Mouse (Mus musculus): ENCODE results near the gene Wipf1. TPM values are rescaled to one million over a fixed set of nuclear protein-coding genes. Genes with fewer than 3 reads are reported as not detected.

The Wipf1 gene
- polyA plus RNA-seq, 1 experiment from 2014 or later = 10.9 TPM

DNA sequence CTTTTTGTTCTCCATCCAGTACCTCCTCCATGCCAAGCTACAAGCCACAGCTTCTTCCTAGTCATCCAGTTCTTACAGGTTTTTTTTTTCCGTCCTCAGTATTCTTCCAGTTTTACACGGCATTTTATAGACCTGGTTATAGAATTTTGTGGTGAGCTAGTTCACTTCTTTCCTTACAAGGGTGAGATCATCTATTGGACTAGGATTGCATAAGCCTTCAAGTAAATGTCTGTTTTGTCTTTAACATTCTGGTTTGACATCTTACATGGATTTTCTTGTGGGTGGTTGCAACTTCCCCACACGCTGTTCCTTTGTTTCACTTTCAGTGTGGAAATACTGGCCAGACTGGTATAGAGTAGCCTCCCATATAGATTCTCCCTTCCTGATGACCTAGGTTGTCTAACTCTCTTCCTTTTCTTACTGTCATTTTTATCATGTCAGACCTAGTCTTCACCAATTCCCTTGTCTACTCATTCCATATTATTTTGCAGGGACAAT lies 132.7 kb downstream of the Wipf1 start:
- Histone ChIP-seq H3K4me1 (replicated peaks; ENCODE audit: control insufficient read depth, insufficient read depth, low read length) (no peaks in the 10 kb centered on the region), H3K9ac (ENCODE audit: low read length) (no peak overlapping the region), H3K27me3 (ENCODE audit: control insufficient read depth, insufficient read depth, low read length) (no peaks in the 10 kb centered on the region), H3K9me3 (ENCODE audit: control insufficient read depth, low read length) (no peaks in the 10 kb centered on the region), H3K36me3 (ENCODE audit: control insufficient read depth, insufficient read depth, low read length) (no peaks in the 10 kb centered on the region), H3K4me2 (ENCODE audit: low read depth, low read length, severe bottlenecking) (no peak overlapping the region), H3K27ac (ENCODE audit: low read depth, low read length) (no peak overlapping the region), H3K4me3 (ENCODE audit: low read depth, low read length) (no peak overlapping the region)
- ATAC-seq (replicated peaks; ENCODE audit: low FRiP score) (no peak), DNase-seq (ENCODE audit: low spot score) (no peak)
- 90% methylated on average over 3 of the region's 3 CpGs for WGBS

DNA sequence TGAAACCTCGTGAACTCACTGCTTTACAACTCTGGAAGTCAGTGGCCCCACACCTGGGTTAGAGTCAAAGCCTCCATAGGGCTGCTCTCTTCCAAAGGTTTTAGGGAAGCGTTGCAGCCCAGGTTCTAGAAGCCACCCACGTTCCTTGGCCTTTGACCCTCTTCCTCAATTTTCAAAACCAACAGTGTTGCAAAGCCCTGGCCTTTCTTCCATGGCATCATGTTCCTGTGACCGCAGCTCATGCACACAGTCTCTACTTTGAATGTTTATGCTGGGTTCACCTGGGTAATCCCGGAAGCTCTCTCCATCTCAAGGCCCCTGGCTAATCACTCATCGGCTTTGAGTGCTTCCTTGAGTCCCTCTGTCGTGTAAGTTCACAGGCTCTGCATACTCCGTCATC lies 134.0 kb downstream of the Wipf1 start:
- DNase-seq (ENCODE audit: low spot score) (no peak), ATAC-seq (replicated peaks; ENCODE audit: low FRiP score) (no peak)
- no peak overlapping the region for H3K4me2 ChIP-seq (ENCODE audit: low read depth, low read length, severe bottlenecking)
- H3K9ac ChIP-seq (ENCODE audit: low read length) = no peak overlapping the region
- no peaks in the 10 kb centered on the region for H3K9me3 ChIP-seq (ENCODE audit: control insufficient read depth, low read length)
- H3K27me3 ChIP-seq (ENCODE audit: control insufficient read depth, insufficient read depth, low read length) = no peaks in the 10 kb centered on the region
- no peak overlapping the region for H3K27ac ChIP-seq (ENCODE audit: low read depth, low read length)
- no peak overlapping the region for H3K4me3 ChIP-seq (ENCODE audit: low read depth, low read length)
- 89% methylated on average over 8 of the region's 8 CpGs for WGBS
- H3K4me1 ChIP-seq (replicated peaks; ENCODE audit: control insufficient read depth, insufficient read depth, low read length) = no peaks in the 10 kb centered on the region
- no peaks in the 10 kb centered on the region for H3K36me3 ChIP-seq (ENCODE audit: control insufficient read depth, insufficient read depth, low read length)

DNA sequence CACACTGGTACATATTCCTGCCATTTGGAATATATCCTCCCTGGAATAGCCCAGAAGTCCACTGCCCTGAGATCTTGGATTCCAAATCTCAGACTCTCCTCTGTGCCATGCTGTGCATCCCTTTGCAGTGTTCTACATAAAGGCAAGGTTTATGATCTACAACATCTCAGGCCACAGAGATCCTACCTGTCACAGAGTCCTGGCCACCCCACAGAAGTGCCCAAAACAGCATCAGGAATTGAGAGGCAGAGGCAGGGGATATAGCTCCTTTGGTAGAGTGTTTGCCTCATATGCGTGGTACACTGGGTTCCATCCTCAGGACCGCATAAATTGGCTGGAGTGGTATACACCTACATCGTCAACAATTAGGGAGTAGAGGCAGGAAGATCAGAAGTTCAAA lies 135.1 kb downstream of the Wipf1 start:
- no peaks in the 10 kb centered on the region for H3K9me3 ChIP-seq (ENCODE audit: control insufficient read depth, low read length)
- H3K4me3 ChIP-seq (ENCODE audit: low read depth, low read length) = no peak overlapping the region
- H3K27ac ChIP-seq (ENCODE audit: low read depth, low read length) = no peak overlapping the region
- no peaks in the 10 kb centered on the region for H3K36me3 ChIP-seq (ENCODE audit: control insufficient read depth, insufficient read depth, low read length)
- 83% methylated on average over 3 of the region's 3 CpGs for WGBS
- H3K27me3 ChIP-seq (ENCODE audit: control insufficient read depth, insufficient read depth, low read length) = no peaks in the 10 kb centered on the region
- H3K9ac ChIP-seq (ENCODE audit: low read length) = no peak overlapping the region
- no peak for DNase-seq (ENCODE audit: low spot score)
- no peak for ATAC-seq (replicated peaks; ENCODE audit: low FRiP score)
- no peak overlapping the region for H3K4me2 ChIP-seq (ENCODE audit: low read depth, low read length, severe bottlenecking)
- H3K4me1 ChIP-seq (replicated peaks; ENCODE audit: control insufficient read depth, insufficient read depth, low read length) = no peaks in the 10 kb centered on the region

DNA sequence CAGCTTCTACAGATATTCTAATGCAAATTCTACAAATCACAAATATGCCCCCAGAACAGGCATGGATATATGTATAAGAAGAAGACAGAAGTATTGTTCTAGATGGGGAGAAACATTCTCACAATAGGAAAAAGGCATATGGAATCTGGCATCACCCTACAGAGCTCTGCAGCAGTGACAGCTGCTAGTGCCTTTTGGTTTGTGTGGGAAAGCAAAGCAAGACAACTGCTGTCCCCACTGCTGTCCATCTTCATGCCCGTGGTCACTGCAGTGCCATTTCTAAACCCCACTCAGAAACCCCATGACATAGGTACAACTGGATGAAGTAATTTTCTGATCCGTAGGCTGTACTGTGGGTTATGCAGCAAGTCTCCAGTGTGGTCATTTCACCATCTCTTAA lies 136.8 kb downstream of the Wipf1 start:
- Histone ChIP-seq H3K9ac (ENCODE audit: low read length) (no peak overlapping the region), H3K27me3 (ENCODE audit: control insufficient read depth, insufficient read depth, low read length) (no peaks in the 10 kb centered on the region), H3K36me3 (ENCODE audit: control insufficient read depth, insufficient read depth, low read length) (no peaks in the 10 kb centered on the region), H3K4me2 (ENCODE audit: low read depth, low read length, severe bottlenecking) (no peak overlapping the region), H3K4me1 (replicated peaks; ENCODE audit: control insufficient read depth, insufficient read depth, low read length) (no peaks in the 10 kb centered on the region), H3K27ac (ENCODE audit: low read depth, low read length) (no peak overlapping the region), H3K9me3 (ENCODE audit: control insufficient read depth, low read length) (no peaks in the 10 kb centered on the region), H3K4me3 (ENCODE audit: low read depth, low read length) (no peak overlapping the region)
- DNase-seq (ENCODE audit: low spot score) = no peak
- 93% methylated on average over 2 of the region's 2 CpGs for WGBS
- no peak for ATAC-seq (replicated peaks; ENCODE audit: low FRiP score)

DNA sequence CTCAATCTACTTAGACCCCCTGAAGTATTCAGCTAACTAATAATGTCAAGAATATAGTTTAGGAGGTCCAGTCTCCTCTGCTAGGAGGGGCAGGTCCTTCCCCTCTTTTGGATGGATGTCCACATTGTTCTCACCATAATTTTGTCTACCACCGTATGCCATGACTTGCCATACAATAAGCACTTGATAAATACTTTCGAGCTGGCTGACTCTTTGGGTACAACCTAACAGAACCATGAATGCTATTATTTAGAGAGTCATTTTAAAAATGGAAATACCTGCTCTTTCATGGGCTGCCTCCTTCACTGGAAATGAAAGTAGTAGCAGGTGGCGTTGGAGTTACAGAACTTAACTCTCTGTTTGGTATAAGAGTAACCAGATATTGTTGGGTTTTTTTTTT lies 139.6 kb downstream of the Wipf1 start:
- Histone ChIP-seq H3K4me3 (ENCODE audit: low read depth, low read length) (no peak overlapping the region), H3K9ac (ENCODE audit: low read length) (no peak overlapping the region), H3K9me3 (ENCODE audit: control insufficient read depth, low read length) (no peaks in the 10 kb centered on the region), H3K4me1 (replicated peaks; ENCODE audit: control insufficient read depth, insufficient read depth, low read length) (0 out of 2 replicates have a peak, but pooled peaks cover 3% of the 10 kb centered on the region), H3K4me2 (ENCODE audit: low read depth, low read length, severe bottlenecking) (no peak overlapping the region), H3K36me3 (ENCODE audit: control insufficient read depth, insufficient read depth, low read length) (no peaks in the 10 kb centered on the region), H3K27ac (ENCODE audit: low read depth, low read length) (no peak overlapping the region), H3K27me3 (ENCODE audit: control insufficient read depth, insufficient read depth, low read length) (no peaks in the 10 kb centered on the region)
- ATAC-seq (replicated peaks; ENCODE audit: low FRiP score) (no peak), DNase-seq (ENCODE audit: low spot score) (no peak)
- 89% methylated on average over 3 of the region's 3 CpGs for WGBS

DNA sequence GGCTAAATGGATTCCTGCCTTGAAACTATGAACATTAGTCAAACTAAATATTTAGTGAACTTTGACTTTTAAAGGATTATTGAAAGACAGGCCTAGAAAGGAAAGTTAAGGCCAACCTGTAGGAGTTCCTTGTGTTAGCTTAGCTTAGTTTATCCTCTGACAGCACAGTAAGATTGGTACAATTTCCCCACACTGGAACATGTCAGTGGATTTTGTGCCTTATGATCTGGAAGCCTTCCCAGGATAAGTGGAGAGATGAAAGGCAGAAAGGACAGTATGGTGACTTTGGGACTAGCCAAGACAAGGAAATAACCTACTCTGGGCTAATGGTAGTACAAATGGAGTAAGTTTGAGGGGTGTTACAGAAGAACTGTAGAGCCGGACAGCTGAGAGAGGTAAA lies 141.7 kb downstream of the Wipf1 start:
- 0 out of 2 replicates have a peak, but pooled peaks cover 3% of the 10 kb centered on the region for H3K4me1 ChIP-seq (replicated peaks; ENCODE audit: control insufficient read depth, insufficient read depth, low read length)
- H3K9me3 ChIP-seq (ENCODE audit: control insufficient read depth, low read length) = no peaks in the 10 kb centered on the region
- no peak overlapping the region for H3K4me2 ChIP-seq (ENCODE audit: low read depth, low read length, severe bottlenecking)
- H3K36me3 ChIP-seq (ENCODE audit: control insufficient read depth, insufficient read depth, low read length) = no peaks in the 10 kb centered on the region
- no peaks in the 10 kb centered on the region for H3K27me3 ChIP-seq (ENCODE audit: control insufficient read depth, insufficient read depth, low read length)
- no peak overlapping the region for H3K9ac ChIP-seq (ENCODE audit: low read length)
- no peak overlapping the region for H3K27ac ChIP-seq (ENCODE audit: low read depth, low read length)
- WGBS = 97% methylated on average over 1 of the region's 1 CpGs
- DNase-seq (ENCODE audit: low spot score) (no peak), ATAC-seq (replicated peaks; ENCODE audit: low FRiP score) (no peak)
- H3K4me3 ChIP-seq (ENCODE audit: low read depth, low read length) = no peak overlapping the region

DNA sequence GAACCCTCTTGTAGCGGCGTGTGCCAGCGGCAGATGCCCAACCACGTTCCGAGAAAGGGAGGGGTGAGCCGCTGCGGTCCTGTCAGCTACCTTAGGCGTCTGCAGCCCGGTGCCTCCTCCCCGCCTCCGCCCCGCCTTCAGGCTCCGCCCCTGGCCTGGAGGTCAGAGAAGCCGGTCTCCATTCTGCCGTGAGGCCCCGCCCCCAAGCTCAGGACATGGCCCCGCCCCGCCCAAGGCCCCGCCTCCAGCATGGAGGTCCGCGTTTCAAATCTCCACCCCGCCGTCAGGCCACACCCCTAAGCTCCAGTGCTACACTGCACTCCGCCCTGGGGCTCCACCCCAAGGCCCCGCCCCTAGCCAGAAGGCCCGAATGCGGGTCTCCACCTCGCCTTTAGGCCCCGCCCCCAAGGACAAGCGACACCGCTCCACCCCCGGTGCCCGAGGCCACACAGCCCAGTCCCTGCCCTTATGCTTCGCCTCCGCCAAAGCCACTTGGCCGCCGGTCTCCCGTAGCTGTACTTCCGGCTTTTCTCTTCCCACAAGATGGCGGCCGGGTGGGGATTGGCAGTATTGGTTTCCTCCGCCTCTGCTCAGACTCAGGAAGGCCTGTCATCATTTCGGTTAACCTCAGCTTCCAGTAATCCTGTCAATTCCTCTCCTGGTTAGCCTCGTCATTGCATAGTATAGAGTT lies 143.0 kb downstream of the Wipf1 start, which contains the start of gene Gpr155:
Gene Gpr155, minus strand, starts transcription at position 217 of the 691 bp plus-strand sequence.
- Histone ChIP-seq H3K4me3 (ENCODE audit: low read depth, low read length) (peak within 1 kb of the TSS; percentile 60), H3K27me3 (ENCODE audit: control insufficient read depth, insufficient read depth, low read length) (no peaks in the 10 kb centered on the region), H3K27ac (ENCODE audit: low read depth, low read length) (peak within 1 kb of the TSS; percentile 37; the same call in 1 of the 2 replicates), H3K9me3 (ENCODE audit: control insufficient read depth, low read length) (no peaks in the 10 kb centered on the region), H3K9ac (ENCODE audit: low read length) (peak within 1 kb of the TSS; percentile 64), H3K36me3 (ENCODE audit: control insufficient read depth, insufficient read depth, low read length) (no peaks in the 10 kb centered on the region), H3K4me2 (ENCODE audit: low read depth, low read length, severe bottlenecking) (peak within 1 kb of the TSS; percentile 98), H3K4me1 (replicated peaks; ENCODE audit: control insufficient read depth, insufficient read depth, low read length) (0 out of 2 replicates have a peak, but pooled peaks cover 3% of the 10 kb centered on the region)
- DNase-seq (ENCODE audit: low spot score) = peak; percentile 100
- ATAC-seq (replicated peaks; ENCODE audit: low FRiP score) = peak; percentile 99
- WGBS = under 1% methylated on average over 42 of the region's 44 CpGs

DNA sequence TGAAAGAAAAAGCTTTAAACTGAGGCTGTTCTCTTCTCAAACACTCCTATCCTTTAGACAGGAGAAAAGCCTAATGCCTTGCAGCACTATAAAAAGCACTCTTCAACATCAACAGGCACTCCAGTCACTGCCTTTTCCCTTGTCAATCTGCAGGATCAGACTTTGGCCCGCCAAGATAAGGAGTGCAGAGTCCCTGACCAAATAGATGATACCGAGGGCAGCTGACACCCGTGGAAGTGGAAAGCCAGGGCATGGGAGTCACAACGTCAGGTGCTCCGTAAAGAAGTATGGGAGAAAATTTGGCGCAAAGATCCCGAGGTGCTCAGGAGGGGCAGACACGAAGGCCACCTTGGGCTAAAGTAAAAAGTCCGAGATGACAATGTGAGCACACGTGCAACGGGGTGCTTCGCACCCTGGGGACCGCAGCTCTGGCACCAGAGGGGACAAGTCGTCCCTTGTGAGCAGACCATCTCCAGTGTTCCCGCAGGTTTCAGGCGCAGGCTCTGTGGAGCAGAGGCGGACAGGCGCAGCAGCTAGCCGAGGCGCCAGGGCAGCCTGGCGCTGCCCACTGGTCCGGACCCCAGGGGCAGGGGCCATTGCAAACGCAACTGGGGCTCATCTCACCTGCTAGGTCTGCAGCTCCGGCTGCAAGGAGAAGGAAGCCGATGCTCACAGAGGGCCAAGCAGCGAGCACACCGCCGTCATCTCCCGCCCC lies 143.7 kb downstream of the Wipf1 start:
- peak overlapping the region; percentile 64 for H3K9ac ChIP-seq (ENCODE audit: low read length)
- H3K4me1 ChIP-seq (replicated peaks; ENCODE audit: control insufficient read depth, insufficient read depth, low read length) = 0 out of 2 replicates have a peak, but pooled peaks cover 3% of the 10 kb centered on the region
- H3K36me3 ChIP-seq (ENCODE audit: control insufficient read depth, insufficient read depth, low read length) = no peaks in the 10 kb centered on the region
- H3K27ac ChIP-seq (ENCODE audit: low read depth, low read length) = no peak overlapping the region
- H3K4me2 ChIP-seq (ENCODE audit: low read depth, low read length, severe bottlenecking) = peak overlapping the region; percentile 98
- 2% methylated on average over 29 of the region's 29 CpGs for WGBS
- H3K27me3 ChIP-seq (ENCODE audit: control insufficient read depth, insufficient read depth, low read length) = no peaks in the 10 kb centered on the region
- no peak for DNase-seq (ENCODE audit: low spot score)
- no peak for ATAC-seq (replicated peaks; ENCODE audit: low FRiP score)
- peak overlapping the region; percentile 60 for H3K4me3 ChIP-seq (ENCODE audit: low read depth, low read length)
- no peaks in the 10 kb centered on the region for H3K9me3 ChIP-seq (ENCODE audit: control insufficient read depth, low read length)
